Mouse (Mus musculus) heart, postnatal 0 days (tissue): ENCODE measurements at regions not wholly inside any gene's neighbourhood (a gene's known extent, or its start where the extent isn't known, plus 50 kb on each side); places are given as distances from the start of the nearest gene placed in this dataset.
"Not testable (repeated sequence)": the region's sequence is repeated elsewhere in the genome, so short reads cannot be mapped to it uniquely, and the experiment has no call there.

Experiments used
- ATAC-seq: fragments of 200-750 bp; cut with Nextera tagmentation; 2 replicates; pipeline ENCODE4 v1.8.0; 2017; ENCODE audit warnings: low read depth, moderate number of reproducible peaks, moderate library complexity; ENCODE audit not compliant: insufficient read depth
- DNase-seq: peaks from one replicate; pipeline ENCODE4 v3.0.0-alpha.2; 2016; ENCODE audit warnings: low spot score
- H3K27ac ChIP-seq: fragments of 300-500 bp; sonication (generic); 2 replicates; pipeline ENCODE4 v1.5.1; 2014; ENCODE audit warnings: low read depth, mild to moderate bottlenecking
- H3K27me3 ChIP-seq: fragments of 300-500 bp; sonication (generic); 2 replicates; pipeline ENCODE4 v1.6.1; 2014; ENCODE audit warnings: low read length, mixed read lengths; ENCODE audit not compliant: control insufficient read depth, insufficient read depth
- H3K36me3 ChIP-seq: fragments of 300-500 bp; sonication (generic); replicated peaks from 2 replicates; pipeline ENCODE4 v1.6.1; 2014; ENCODE audit warnings: low read length, mixed read lengths; ENCODE audit not compliant: control insufficient read depth, insufficient read depth
- H3K4me1 ChIP-seq: fragments of 300-500 bp; sonication (generic); 2 replicates; pipeline ENCODE4 v1.6.1; 2014; ENCODE audit warnings: antibody characterized with exemption; ENCODE audit not compliant: control insufficient read depth, insufficient read depth
- H3K4me2 ChIP-seq: fragments of 300-500 bp; sonication (generic); 2 replicates; pipeline ENCODE4 v1.6.1; 2014; ENCODE audit warnings: low read depth, mild to moderate bottlenecking, low read length, moderate library complexity
- H3K4me3 ChIP-seq: fragments of 300-500 bp; sonication (generic); 2 replicates; pipeline ENCODE4 v1.5.1; 2014; ENCODE audit warnings: low read depth, low read length
- H3K9ac ChIP-seq: fragments of 300-500 bp; sonication (generic); replicated peaks from 2 replicates; pipeline ENCODE4 v1.6.1; 2014; ENCODE audit warnings: low read depth, low read length, mixed read lengths
- H3K9me3 ChIP-seq: fragments of 300-500 bp; sonication (generic); replicated peaks from 2 replicates; pipeline ENCODE4 v1.6.1; 2016; ENCODE audit warnings: low read length; ENCODE audit not compliant: control insufficient read depth
- CTCF ChIP-seq: IDR thresholded peaks from 2 replicates; pipeline ENCODE4 v1.5.1; 2016; ENCODE audit warnings: antibody characterized with exemption, control low read depth, low read depth
- EP300 ChIP-seq: IDR thresholded peaks from 2 replicates; pipeline ENCODE4 v1.6.1; 2016; ENCODE audit warnings: antibody characterized with exemption, low read depth
- WGBS: fragments of 180-500 bp; shearing (Covaris S2); extraction: QIAGEN DNeasy Blood & Tissue Kit; methylation state at CpG from one replicate; pipeline ENCODE4 v1.1.7; 2014; 5-methylcytosine and 5-hydroxymethylcytosine counted together

GRCm38 (mm10) chr10:46114631-46115130, 537.1 kb downstream of the Hace1 start:
- Histone ChIP-seq H3K36me3 (no peaks in the 10 kb centered on the region), H3K27ac (no peak overlapping the region), H3K4me1 (no peaks in the 10 kb centered on the region), H3K4me3 (no peak overlapping the region), H3K4me2 (no peak overlapping the region), H3K9ac (no peak overlapping the region), H3K9me3 (no peaks in the 10 kb centered on the region), H3K27me3 (no peaks in the 10 kb centered on the region)
- WGBS: 82% methylated on average over 5 of the region's 5 CpGs
- ATAC-seq (no peak), DNase-seq (no peak)
- TF ChIP-seq EP300 (no peak), CTCF (no peak)

GRCm38 (mm10) chr10:46122409-46122808, 544.8 kb downstream of the Hace1 start:
- not testable (repeated sequence) for H3K27me3 ChIP-seq, H3K9me3 ChIP-seq, H3K4me2 ChIP-seq, H3K4me1 ChIP-seq, ATAC-seq, H3K9ac ChIP-seq, H3K4me3 ChIP-seq, DNase-seq, H3K36me3 ChIP-seq, H3K27ac ChIP-seq
- WGBS: 86% methylated on average over 2 of the region's 2 CpGs

- ATAC-seq: no peak
- no peak overlapping the region for H3K4me3 ChIP-seq
- TF ChIP-seq EP300: no peak
- no peak for TF ChIP-seq CTCF
These were observed 546.2 kb downstream of the Hace1 start for GRCm38 (mm10) chr10:46123795-46124194.

GRCm38 (mm10) chr10:46135120-46135748, 557.6 kb downstream of the Hace1 start:
- no peak overlapping the region for H3K27ac ChIP-seq
- no peak for TF ChIP-seq CTCF
- TF ChIP-seq EP300: no peak
- 61% methylated on average over 2 of the region's 2 CpGs for WGBS
- H3K4me2 ChIP-seq: no peak overlapping the region
- no peaks in the 10 kb centered on the region for H3K9me3 ChIP-seq
- H3K27me3 ChIP-seq: no peaks in the 10 kb centered on the region
- H3K36me3 ChIP-seq: no peaks in the 10 kb centered on the region
- H3K4me1 ChIP-seq: no peaks in the 10 kb centered on the region
- DNase-seq (no peak), ATAC-seq (no peak)
- H3K4me3 ChIP-seq: no peak overlapping the region
- no peak overlapping the region for H3K9ac ChIP-seq

More at GRCm38 (mm10) chr10:46123795-46124194, 546.2 kb downstream of the Hace1 start:
- H3K4me2 ChIP-seq: no peak overlapping the region
- H3K36me3 ChIP-seq: no peaks in the 10 kb centered on the region
- H3K9ac ChIP-seq: no peak overlapping the region
- no peaks in the 10 kb centered on the region for H3K4me1 ChIP-seq
- H3K27ac ChIP-seq: no peak overlapping the region
- H3K27me3 ChIP-seq: no peaks in the 10 kb centered on the region
- H3K9me3 ChIP-seq: no peaks in the 10 kb centered on the region
- no peak for DNase-seq

- TF ChIP-seq CTCF (no peak), EP300 (no peak)
- ATAC-seq: no peak
These were observed 596.4 kb downstream of the Hace1 start for GRCm38 (mm10) chr10:46174035-46174434.

More at GRCm38 (mm10) chr10:46174035-46174434, 596.4 kb downstream of the Hace1 start:
- H3K4me2 ChIP-seq: no peak overlapping the region
- H3K36me3 ChIP-seq: no peaks in the 10 kb centered on the region
- DNase-seq: no peak
- no peaks in the 10 kb centered on the region for H3K4me1 ChIP-seq
- H3K9me3 ChIP-seq: no peaks in the 10 kb centered on the region
- H3K27ac ChIP-seq: no peak overlapping the region
- WGBS: 67% methylated on average over 2 of the region's 2 CpGs
- no peak overlapping the region for H3K4me3 ChIP-seq
- H3K9ac ChIP-seq: no peak overlapping the region
- no peaks in the 10 kb centered on the region for H3K27me3 ChIP-seq
